Mouse (Mus musculus) megakaryocyte, embryonic 14.5 days (primary cell): ENCODE measurements around the gene Serpini2. TPM values are rescaled to one million over a fixed set of nuclear protein-coding genes. Genes with fewer than 3 reads are reported as not detected.
"Not testable (repeated sequence)": the region's sequence is repeated elsewhere in the genome, so short reads cannot be mapped to it uniquely, and the experiment has no call there.

Experiments used
- H3K27me3 ChIP-seq: replicated peaks from 2 replicates; pipeline ENCODE3; 2012; ENCODE audit warnings: inconsistent platforms
- H3K36me3 ChIP-seq: replicated peaks from 2 replicates; pipeline ENCODE3; 2012; ENCODE audit warnings: low read length, inconsistent platforms, mixed read lengths
- H3K4me1 ChIP-seq: 2 replicates; pipeline ENCODE4 v1.6.1; 2012; ENCODE audit warnings: inconsistent platforms
- H3K4me3 ChIP-seq: replicated peaks from 2 replicates; pipeline ENCODE3; 2012; ENCODE audit warnings: moderate library complexity, mild to moderate bottlenecking, inconsistent platforms
- H3K9me3 ChIP-seq: 2 replicates; pipeline ENCODE4 v1.6.1; 2012; ENCODE audit warnings: inconsistent platforms
- FLI1 ChIP-seq: IDR thresholded peaks from 2 replicates; pipeline ENCODE4 v1.6.1; 2012; ENCODE audit warnings: low read length, inconsistent platforms, mixed read lengths
- GATA1 ChIP-seq: IDR thresholded peaks from 3 replicates; pipeline ENCODE4 v1.6.1; 2012; ENCODE audit warnings: mixed read lengths, low read length, inconsistent platforms, borderline replicate concordance
- polyA plus RNA-seq: library from polyadenylated mRNA; stranded (reverse); fragments of >175 nt; gene quantifications from 2 replicates; pipeline ENCODE4 v1.2.3, GENCODE M21; 2012; ENCODE audit warnings: low replicate concordance; ENCODE audit not compliant: insufficient read depth

Gene Serpini2
- polyA plus RNA-seq, result not detected in 2 replicates

DNA sequence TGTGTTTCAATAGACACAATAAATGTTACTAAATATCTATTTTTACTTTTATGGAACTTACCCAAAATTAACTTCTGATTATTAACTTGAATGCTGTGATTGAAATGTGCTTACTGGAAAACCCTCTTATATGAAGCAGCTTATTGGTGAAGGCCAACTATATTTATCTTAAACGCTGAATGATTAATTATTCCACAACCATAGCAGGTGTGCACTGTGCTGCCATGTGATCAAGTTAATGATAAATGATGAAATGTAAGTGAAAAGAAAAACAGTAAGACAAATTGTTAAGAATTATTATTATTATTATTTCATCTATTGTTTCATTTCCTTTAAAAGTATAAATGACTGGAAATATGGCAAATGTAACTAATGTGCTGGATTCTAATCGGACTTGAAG lies at the start of gene Serpini2:
TSS of gene Serpini2 (minus strand) at position 101 of the 400 bp plus-strand sequence.
- H3K36me3 ChIP-seq, result no peaks in the 10 kb centered on the region

DNA sequence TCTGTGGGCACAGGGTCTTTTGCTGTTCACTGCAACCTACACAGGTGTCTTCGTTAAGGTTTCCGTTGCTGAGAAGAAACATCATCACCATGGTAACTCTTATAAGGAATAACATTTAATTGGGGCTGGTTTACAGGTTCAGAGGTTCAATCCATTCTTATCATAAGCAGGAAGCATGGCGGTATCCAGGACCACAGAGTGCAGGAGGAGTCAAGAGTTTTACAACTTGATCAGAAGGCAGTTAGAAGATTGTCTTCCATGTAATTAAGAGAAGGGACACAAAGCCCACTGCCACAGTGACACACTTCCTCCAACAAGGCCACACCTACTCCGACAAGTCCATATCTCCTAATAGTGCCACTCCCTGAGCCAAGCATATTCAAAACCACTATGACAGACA lies 39.0 kb upstream of the Serpini2 start:
- H3K27me3 ChIP-seq, result no peaks in the 10 kb centered on the region
- no peaks in the 10 kb centered on the region for H3K9me3 ChIP-seq
- H3K4me3 ChIP-seq, result no peak overlapping the region
- peaks cover 4% of the 10 kb centered on the region for H3K4me1 ChIP-seq
- TF ChIP-seq FLI1, result no peak
- H3K36me3 ChIP-seq, result no peaks in the 10 kb centered on the region

More for the DNA sequence above, at the start of gene Serpini2:
- H3K4me3 ChIP-seq, result no peak within 1 kb of the TSS
- no peaks in the 10 kb centered on the region for H3K27me3 ChIP-seq
- TF ChIP-seq GATA1, result no peak
- no peak for TF ChIP-seq FLI1
- H3K4me1 ChIP-seq, result no peaks in the 10 kb centered on the region
- H3K9me3 ChIP-seq, result no peaks in the 10 kb centered on the region

DNA sequence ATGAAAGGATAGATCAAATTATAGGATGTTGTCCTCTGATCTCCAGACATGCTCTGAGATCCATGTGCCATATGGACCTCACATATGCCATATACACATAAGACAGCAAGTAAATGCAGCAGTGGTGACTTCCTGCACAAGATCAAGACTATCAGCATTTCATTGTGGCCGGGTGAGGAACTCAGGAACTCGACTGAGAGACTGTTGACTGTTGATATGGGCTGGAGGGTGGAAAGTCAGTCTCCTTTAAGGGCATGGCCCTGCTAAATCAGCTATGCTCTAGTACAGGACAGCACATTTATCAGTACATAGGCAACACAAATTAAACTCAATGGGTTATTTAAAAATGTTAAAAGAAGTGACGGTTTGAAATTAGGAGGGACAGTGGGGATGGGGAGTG lies 38.4 kb upstream of the Serpini2 start:
- Histone ChIP-seq H3K36me3 (no peaks in the 10 kb centered on the region), H3K9me3 (no peaks in the 10 kb centered on the region), H3K27me3 (no peaks in the 10 kb centered on the region), H3K4me3 (no peak overlapping the region), H3K4me1 (peaks cover 4% of the 10 kb centered on the region)
- TF ChIP-seq GATA1 (no peak), FLI1 (no peak)

DNA sequence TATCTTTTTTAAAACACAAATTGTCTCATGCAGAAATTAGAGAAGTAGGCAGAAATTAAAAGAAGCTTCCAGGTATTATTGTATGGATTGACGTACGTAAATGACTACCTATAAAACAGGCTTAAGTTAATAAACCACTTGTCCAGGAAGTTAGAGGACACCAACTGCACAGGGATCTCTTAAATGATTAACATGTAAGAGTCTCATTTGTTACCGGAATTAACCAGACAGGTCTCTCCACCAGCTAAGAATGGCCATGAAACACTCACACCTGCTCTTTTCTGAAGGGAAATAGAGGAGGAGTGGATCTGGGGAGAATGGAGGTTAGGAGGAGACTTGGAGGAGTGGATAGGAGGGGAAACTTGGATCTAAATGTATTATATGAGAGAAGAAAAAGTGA lies 35.7 kb upstream of the Serpini2 start:
- TF ChIP-seq FLI1 (no peak), GATA1 (no peak)
- no peaks in the 10 kb centered on the region for H3K27me3 ChIP-seq
- H3K4me1 ChIP-seq, result peaks cover 4% of the 10 kb centered on the region
- no peak overlapping the region for H3K4me3 ChIP-seq
- no peaks in the 10 kb centered on the region for H3K36me3 ChIP-seq
- no peaks in the 10 kb centered on the region for H3K9me3 ChIP-seq

DNA sequence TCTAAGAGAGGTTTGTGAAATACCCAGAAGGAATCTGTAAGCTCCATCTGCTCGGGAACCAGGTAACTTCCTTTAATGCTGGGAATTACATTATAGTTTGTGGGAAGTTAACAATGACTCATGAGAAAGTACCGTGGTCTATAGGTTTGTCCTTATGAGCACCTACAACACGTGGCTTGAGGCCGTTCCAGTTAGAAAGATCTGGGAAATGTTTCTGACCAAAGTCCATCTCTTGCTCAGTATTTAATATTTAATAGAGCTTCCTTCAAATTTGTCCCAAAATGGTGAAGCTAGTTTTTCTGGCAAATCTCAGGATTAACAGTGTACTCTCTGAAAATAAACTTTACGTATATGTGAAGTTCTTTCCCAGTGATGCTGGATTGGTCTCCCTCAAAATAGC lies 34.7 kb upstream of the Serpini2 start:
- Histone ChIP-seq H3K4me3 (no peak overlapping the region), H3K9me3 (no peaks in the 10 kb centered on the region), H3K36me3 (no peaks in the 10 kb centered on the region), H3K27me3 (no peaks in the 10 kb centered on the region), H3K4me1 (peaks cover 4% of the 10 kb centered on the region)
- no peak for TF ChIP-seq FLI1
- TF ChIP-seq GATA1, result no peak

DNA sequence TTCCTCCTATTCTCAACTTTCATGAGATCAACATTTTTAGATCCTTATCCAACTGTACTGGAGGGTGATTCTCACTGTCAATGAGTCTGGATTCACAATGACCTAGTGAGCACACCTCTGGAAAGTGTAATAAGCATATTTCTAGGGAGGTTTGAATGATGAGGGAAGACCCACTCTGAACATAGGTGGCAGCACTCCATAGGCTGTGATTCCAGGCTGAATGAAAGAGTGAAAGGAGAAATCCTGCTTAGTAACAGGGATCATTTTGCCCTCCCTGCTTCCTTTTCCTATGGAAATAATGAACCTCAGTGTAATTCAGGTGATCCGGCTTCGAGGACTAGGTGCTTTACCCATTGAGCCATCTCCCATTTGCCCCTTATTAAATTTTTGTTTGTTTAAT lies 31.2 kb upstream of the Serpini2 start:
- H3K4me3 ChIP-seq, result no peak overlapping the region
- no peaks in the 10 kb centered on the region for H3K9me3 ChIP-seq
- H3K27me3 ChIP-seq, result no peaks in the 10 kb centered on the region
- H3K4me1 ChIP-seq, result 0 out of 2 replicates have a peak, but pooled peaks cover 3% of the 10 kb centered on the region
- TF ChIP-seq GATA1 (no peak), FLI1 (no peak)
- H3K36me3 ChIP-seq, result no peaks in the 10 kb centered on the region

DNA sequence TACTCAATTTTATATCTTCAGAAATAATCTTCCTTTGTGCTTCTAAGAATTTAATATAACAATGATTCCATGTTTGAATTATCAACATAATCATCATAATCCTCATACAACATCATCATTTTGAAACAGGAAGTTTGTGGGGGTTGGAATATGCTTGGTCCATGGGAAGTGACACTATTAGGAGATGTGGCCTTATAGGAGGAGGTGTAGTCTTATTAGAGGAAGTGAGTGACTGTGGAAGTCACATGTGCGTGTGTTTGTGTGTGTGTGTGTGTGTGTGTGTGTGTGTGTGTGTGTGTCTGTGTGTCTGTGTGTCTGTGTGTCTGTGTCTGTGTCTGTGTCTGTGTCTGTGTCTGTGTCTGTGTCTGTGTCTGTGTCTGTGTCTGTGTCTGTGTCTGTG lies 29.6 kb upstream of the Serpini2 start:
- H3K4me1 ChIP-seq, H3K27me3 ChIP-seq, H3K4me3 ChIP-seq, H3K36me3 ChIP-seq, H3K9me3 ChIP-seq: not testable (repeated sequence)

DNA sequence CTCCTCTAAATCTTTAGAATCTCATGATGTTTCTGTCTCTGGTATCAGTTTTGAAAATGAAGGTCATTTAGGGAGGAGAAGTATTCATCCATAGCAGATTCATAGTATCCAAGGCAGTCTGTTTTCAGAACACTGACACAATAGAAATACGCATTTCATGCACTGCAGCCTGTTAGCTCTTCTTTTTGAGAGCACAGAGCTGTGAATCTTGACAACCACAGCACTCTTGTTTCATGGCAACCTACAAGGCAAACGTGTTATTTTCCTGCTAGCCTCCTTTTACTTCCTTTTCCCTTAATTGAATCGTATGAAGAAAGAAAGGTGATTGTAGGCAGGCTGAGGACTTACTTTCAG lies 27.9 kb upstream of the Serpini2 start:
- Histone ChIP-seq H3K27me3 (no peaks in the 10 kb centered on the region), H3K4me1 (0 out of 2 replicates have a peak, but pooled peaks cover 3% of the 10 kb centered on the region), H3K4me3 (no peak overlapping the region), H3K36me3 (no peaks in the 10 kb centered on the region), H3K9me3 (no peaks in the 10 kb centered on the region)
- TF ChIP-seq FLI1 (no peak), GATA1 (no peak)

DNA sequence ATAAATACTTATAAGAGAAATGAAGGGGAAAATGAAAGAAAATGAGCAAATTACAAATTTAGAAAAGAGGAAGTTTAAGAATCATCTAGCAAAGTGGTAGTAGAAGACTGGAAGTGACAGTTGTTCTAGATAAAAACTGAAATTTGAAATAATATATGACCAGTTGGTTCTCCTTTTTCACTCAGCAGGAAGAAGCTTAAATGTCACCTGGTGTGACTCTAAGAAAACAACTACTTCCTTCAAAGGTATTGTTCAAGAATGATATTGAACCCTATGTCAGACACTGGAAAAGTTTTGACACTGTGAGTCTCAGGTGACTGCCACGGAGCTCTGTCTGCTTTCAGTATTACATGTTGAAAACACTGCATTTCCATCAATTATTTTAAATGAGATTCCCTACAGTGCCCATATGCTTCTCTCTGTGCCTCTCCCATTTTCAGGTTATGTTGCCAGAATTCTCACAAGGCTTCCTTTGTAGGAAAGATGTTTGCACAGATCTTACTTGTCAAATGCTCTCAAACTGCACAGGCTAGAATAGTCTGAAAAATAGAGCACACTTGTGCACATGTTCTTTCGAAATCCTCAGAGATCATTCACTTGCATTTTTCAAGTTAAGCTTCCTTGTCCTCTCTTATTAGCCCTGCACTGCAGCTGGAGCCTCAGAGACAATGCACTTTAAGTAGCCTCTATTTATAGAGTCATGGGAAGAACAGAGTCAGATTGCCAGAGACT lies 27.3 kb upstream of the Serpini2 start:
- Histone ChIP-seq H3K36me3 (no peaks in the 10 kb centered on the region), H3K4me1 (0 out of 2 replicates have a peak, but pooled peaks cover 3% of the 10 kb centered on the region), H3K27me3 (no peaks in the 10 kb centered on the region), H3K4me3 (no peak overlapping the region), H3K9me3 (no peaks in the 10 kb centered on the region)
- TF ChIP-seq GATA1, result no peak

DNA sequence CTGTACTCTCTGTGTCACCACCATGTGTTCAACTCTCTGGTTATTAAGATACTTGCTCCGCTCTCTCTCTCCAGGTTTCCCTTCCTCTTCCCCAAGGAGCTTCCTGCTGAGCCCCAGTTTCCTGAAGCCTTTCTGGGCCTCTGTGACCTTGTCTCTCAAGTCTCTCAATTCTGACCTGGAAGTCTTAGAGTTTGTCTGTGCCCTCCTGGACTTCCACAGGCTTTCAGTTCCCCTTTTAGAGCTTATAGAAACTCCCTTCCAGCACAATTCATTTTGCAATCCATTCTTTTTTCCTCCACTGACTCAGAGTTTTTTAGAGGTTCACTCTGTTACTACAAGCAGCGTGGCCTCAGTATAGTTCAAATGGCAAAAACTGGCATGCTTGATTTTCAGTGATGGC lies 23.4 kb upstream of the Serpini2 start:
- TF ChIP-seq FLI1, result no peak
- TF ChIP-seq GATA1, result no peak

DNA sequence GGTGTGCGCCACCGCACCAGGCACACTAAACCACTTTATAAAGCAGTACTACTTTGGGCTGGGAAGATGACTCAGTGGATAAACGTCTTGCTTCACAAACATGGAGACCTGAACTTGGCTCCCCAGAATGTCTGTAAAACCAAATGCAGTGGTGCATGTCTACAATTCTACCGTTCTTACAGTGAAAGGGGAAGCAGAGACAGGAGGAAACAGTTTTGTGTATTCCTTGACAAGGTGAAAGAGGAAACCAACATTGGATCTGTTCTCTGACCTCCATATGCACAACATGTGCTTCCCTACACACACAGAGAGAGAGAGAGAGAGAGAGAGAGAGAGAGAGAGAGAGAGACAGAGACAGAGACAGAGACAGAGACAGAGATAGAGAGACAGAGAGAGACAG lies 7.6 kb upstream of the Serpini2 start:
- TF ChIP-seq GATA1 (no peak), FLI1 (no peak)
- no peaks in the 10 kb centered on the region for H3K36me3 ChIP-seq
- no peaks in the 10 kb centered on the region for H3K9me3 ChIP-seq
- H3K4me1 ChIP-seq, result no peaks in the 10 kb centered on the region
- H3K27me3 ChIP-seq, result no peaks in the 10 kb centered on the region
- no peak overlapping the region for H3K4me3 ChIP-seq

More for the DNA sequence above, 23.4 kb upstream of the Serpini2 start:
- Histone ChIP-seq H3K4me3 (no peak overlapping the region), H3K36me3 (no peaks in the 10 kb centered on the region), H3K4me1 (0 out of 2 replicates have a peak, but pooled peaks cover 3% of the 10 kb centered on the region), H3K9me3 (no peaks in the 10 kb centered on the region), H3K27me3 (no peaks in the 10 kb centered on the region)
